10 mouse cellular contexts compared by ENCODE assay signal in genomic region chr3:146278195-146279140, GRCm38 (mm10). TPM values are rescaled to one million over a fixed set of nuclear protein-coding genes. Genes with fewer than 3 reads are reported as not detected.
A peak's percentile ranks its signal among the peaks of the same experiment; 100 is the strongest.
DNase-seq lines count a peak whose midpoint lies in the region; ATAC-seq lines count a peak whose summit lies in the region.
"Had no signal": no experiment of that assay in that cellular context is flagged by ENCODE, and none has a peak within 500 bp of the region (broad histone marks: within the 10 kb centered on the region; RNA-seq: fewer than 3 reads in every experiment).

No protein-coding gene starts in this region.

- ATAC-seq in midbrain, embryonic 15.5 days (replicated peaks): no peak; the same call in 1 of the 2 replicates
- ATAC-seq in midbrain, embryonic 14.5 days (ENCODE audit: low FRiP score, low TSS enrichment): no peak
- ATAC-seq: Patski had no signal

- 71% methylated on average over 13 of the region's 13 CpGs for WGBS in midbrain, embryonic 10.5 days
- WGBS in midbrain, embryonic 15.5 days: 57% methylated on average over 13 of the region's 13 CpGs
- WGBS in midbrain, embryonic 14.5 days: 63% methylated on average over 13 of the region's 13 CpGs

- no peak overlapping the region for H3K4me2 ChIP-seq in midbrain, embryonic 15.5 days
- H3K4me2 ChIP-seq in midbrain, embryonic 14.5 days (ENCODE audit: low read length): no peak overlapping the region
- H3K4me2 ChIP-seq: liver, embryonic 13.5 days had no signal

- H3K36me3 ChIP-seq in midbrain, embryonic 10.5 days: no peaks in the 10 kb centered on the region
- H3K36me3 ChIP-seq in midbrain, embryonic 15.5 days (replicated peaks): no peaks in the 10 kb centered on the region
- no peaks in the 10 kb centered on the region for H3K36me3 ChIP-seq in midbrain, embryonic 14.5 days (ENCODE audit: control insufficient read depth, insufficient read depth, low read length)
- H3K36me3 ChIP-seq: liver, embryonic 13.5 days had no signal

- H3K9me3 ChIP-seq in midbrain, embryonic 10.5 days (replicated peaks): no peaks in the 10 kb centered on the region
- no peaks in the 10 kb centered on the region for H3K9me3 ChIP-seq in midbrain, embryonic 15.5 days
- H3K9me3 ChIP-seq in midbrain, embryonic 14.5 days (ENCODE audit: control insufficient read depth, low read length): no peaks in the 10 kb centered on the region
- H3K9me3 ChIP-seq: liver, embryonic 13.5 days had no signal

- H3K27ac ChIP-seq in midbrain, embryonic 10.5 days (replicated peaks): peak overlapping the region; percentile 72
- no peak overlapping the region for H3K27ac ChIP-seq in midbrain, embryonic 15.5 days
- H3K27ac ChIP-seq in midbrain, embryonic 14.5 days (replicated peaks; ENCODE audit: low read depth, low read length): no peak overlapping the region
- H3K27ac ChIP-seq: liver, embryonic 13.5 days had no signal

- peak; percentile 40 for DNase-seq in embryo, embryonic 10 days (ENCODE audit: low spot score)
- DNase-seq in embryo, embryonic 9.5 days (ENCODE audit: extremely low spot score): no peak
- DNase-seq in midbrain, embryonic 10.5 days (ENCODE audit: low spot score): no peak
- peak; percentile 59 for DNase-seq in heart, postnatal 4 days
- peak; percentile 34 for DNase-seq in midbrain, embryonic 14.5 days
- no peak for DNase-seq in cerebellum, adult 11 months
- DNase-seq in lung, adult 18-20 months: no peak
- DNase-seq: liver, embryonic 13.5 days had no signal

- H3K4me1 ChIP-seq in midbrain, embryonic 10.5 days: peaks cover 16% of the 10 kb centered on the region
- no peaks in the 10 kb centered on the region for H3K4me1 ChIP-seq in midbrain, embryonic 15.5 days
- peaks cover 4% of the 10 kb centered on the region; the same call in 1 of the 2 replicates for H3K4me1 ChIP-seq in midbrain, embryonic 14.5 days (ENCODE audit: control insufficient read depth, insufficient read depth, low read length)
- H3K4me1 ChIP-seq: liver, embryonic 13.5 days had no signal

- no peaks in the 10 kb centered on the region for H3K27me3 ChIP-seq in midbrain, embryonic 10.5 days (ENCODE audit: low read depth, poor library complexity, severe bottlenecking)
- no peaks in the 10 kb centered on the region for H3K27me3 ChIP-seq in midbrain, embryonic 15.5 days (replicated peaks)
- no peaks in the 10 kb centered on the region for H3K27me3 ChIP-seq in midbrain, embryonic 14.5 days (ENCODE audit: control insufficient read depth, insufficient read depth, low read length)
- H3K27me3 ChIP-seq: liver, embryonic 13.5 days; Patski had no signal

- no peak overlapping the region for H3K4me3 ChIP-seq in midbrain, embryonic 10.5 days
- H3K4me3 ChIP-seq in midbrain, embryonic 15.5 days: no peak overlapping the region
- H3K4me3 ChIP-seq in midbrain, embryonic 14.5 days (replicated peaks; ENCODE audit: low read depth, low read length): no peak overlapping the region
- H3K4me3 ChIP-seq: liver, embryonic 13.5 days had no signal

- no peak overlapping the region for H3K9ac ChIP-seq in midbrain, embryonic 15.5 days
- H3K9ac ChIP-seq in midbrain, embryonic 14.5 days (replicated peaks; ENCODE audit: low read length): no peak overlapping the region
- H3K9ac ChIP-seq: liver, embryonic 13.5 days had no signal

RNA-seq across cellular contexts. Expression of gene Lpar3, which starts 57.7 kb away (rescaled TPM):
- 0.46 and 0.47 TPM in 2 replicates for polyA plus RNA-seq in midbrain, embryonic 10.5 days (2016; fragmentation: Nextera tagmentation; extraction: Ambion mirVana)
- polyA plus RNA-seq in midbrain, embryonic 15.5 days (2015; fragmentation: Nextera tagmentation; extraction: Ambion mirVana): 0.22 and 0.61 TPM in 2 replicates
- 10 to 100 TPM; 10.0 to 12.0 TPM for total RNA-seq in heart, postnatal 4 days (2021)
- 0.58 TPM in 1 of 2 replicates, not detected in the other for polyA plus RNA-seq in midbrain, embryonic 14.5 days (2014; fragmentation: Nextera tagmentation; extraction: Ambion mirVana)

Comparison
In these comparisons a context has a peak if more than half of its experiments do, and no peak if none do; other contexts are left out.
1. DNase-seq: peak in embryo, embryonic 10 days (single experiment), heart, postnatal 4 days (single experiment) and midbrain, embryonic 14.5 days (single experiment); none in embryo, embryonic 9.5 days (single experiment), midbrain, embryonic 10.5 days (single experiment), cerebellum, adult 11 months (single experiment) and lung, adult 18-20 months (0 of 2).